Mouse (Mus musculus) MN1 (cell line): Measurements from ENCODE around the gene Pskh1.
A peak's percentile ranks its signal among the peaks of the same experiment; 100 is the strongest.

Experiments
- DNase-seq: peaks from one replicate; pipeline ENCODE4 v3.0.0-alpha.2; 2016; ENCODE audit warnings: low spot score

The Pskh1 gene

DNA sequence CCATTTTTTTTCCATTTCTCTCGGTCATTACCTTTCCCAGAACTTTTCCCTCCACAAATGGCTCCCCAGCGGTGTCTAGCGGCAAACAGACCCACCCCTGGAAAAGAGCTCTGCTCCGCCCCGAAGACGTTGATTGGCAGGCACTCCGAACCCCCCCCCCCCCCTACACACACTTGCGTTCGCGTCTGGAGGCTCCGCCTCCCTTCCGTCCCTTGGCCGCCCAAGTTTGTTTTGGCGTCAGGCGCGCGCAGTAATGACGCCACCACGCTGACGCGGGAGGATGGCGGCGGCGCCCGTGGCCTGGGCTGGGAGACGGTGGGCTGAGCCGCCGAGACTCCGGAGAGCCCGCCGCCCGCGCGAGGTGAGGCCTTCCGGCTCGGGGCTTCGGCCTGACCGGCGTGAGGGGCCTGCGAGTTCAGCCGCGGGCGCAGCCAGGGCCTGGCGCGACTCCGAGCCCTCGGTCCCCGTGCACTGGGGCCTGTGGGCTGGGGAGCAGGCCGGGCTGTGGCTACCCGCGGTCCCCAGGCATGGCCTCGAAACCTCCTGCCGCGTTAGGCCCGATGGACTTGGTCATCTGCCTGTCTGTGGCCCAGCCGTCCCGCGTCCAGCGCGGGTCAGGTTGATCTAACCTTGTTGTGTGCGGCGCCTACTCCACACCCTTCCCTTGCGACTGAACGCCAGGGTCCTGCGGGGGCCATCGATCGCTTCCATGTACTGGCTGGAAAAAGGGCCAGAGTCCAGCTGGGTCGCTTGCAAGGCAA is at the start of gene Pskh1:
Pskh1 (plus strand) TSS at position 262 of the 761 bp plus-strand sequence.
- peak; percentile 95 for DNase-seq

DNA sequence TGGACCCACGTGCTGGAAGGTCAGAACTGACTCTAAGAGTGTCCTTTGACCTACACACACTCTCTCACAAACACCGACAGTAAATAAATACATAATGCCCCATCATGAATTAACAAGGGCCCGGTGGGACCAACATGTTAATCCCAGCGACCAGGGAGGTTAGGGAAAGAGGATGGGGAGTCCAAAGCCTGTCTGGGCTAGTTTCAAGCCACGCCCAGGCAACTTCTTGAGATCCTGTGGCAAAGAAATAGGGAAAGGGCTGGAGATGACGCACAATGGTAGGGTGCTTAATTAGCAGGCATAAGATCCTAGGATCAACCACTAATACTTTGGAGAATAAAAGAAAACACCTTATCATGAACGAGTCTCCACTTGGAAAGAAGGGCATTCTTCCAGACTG is 49.6 kb upstream of the Pskh1 start:
- DNase-seq = no peak

DNA sequence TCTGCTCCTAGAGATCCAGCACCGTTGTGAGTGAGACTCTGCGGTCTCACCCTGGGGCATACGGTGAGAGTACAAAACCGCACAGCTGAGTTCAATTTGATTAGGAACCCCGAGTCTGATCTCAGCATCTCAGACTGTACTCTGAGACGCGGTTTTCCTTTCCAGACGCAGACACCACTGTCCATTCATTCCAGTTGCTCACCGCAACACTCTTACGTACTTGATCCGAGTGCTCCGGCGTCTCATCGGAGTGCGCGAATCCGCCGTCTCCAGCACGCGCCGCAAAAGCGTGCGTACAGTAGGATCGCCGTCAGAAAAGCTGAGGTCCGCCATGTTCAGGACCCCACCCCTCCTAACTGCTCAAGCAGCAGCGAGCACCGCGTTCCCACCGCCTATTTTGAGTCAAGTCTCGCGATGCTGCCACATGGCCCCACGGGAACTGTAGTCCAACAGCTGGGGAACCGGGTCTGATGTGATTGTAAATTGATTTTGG is 48.5 kb upstream of the Pskh1 start:
- peak; percentile 96 for DNase-seq

DNA sequence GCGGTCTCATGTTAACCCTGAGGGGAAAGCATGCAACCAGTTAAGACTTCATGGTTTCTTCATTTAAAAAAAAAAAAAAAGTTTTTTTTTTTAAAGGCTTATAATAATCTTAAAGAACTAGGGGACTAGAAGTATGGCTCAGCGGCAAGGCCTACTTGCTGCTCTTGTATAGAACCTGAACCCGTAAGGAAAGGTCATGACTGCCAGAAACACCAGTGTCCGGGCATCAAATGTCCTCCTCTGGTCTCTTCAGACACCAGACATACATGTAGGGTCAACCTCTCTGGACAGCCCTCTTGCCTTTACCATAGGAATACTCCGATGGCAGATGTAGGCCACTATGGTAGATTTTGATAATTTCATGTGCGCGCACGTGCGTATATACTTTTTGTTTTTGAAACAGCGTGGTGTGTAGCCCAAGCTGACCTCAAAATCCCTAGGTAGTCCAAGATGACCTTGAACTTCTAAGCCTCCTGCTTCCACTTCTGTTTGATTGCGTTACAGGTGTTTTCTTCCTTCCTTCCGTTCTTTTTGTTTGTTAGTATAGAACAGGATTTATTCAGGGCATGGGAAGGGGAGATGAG is 48.0 kb upstream of the Pskh1 start:
- DNase-seq = no peak

DNA sequence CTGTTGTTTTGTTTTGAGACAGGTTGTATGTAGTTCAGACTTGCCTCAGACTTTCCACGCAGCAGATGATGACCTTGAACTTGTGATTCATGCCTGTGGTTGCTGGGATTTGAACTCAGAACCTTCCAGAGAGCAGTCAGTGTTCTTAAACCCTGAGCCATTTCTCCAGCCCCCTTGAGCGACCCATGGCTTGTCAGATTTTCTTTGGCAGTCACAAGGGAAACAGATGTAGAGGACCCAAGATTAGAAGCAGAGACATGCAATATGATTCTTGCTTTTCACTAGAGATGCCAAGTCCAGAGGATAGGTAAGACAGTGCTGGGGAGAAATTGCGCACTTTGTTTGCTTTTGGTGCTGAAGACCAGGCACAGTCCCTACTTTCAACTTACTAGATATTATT is 47.1 kb upstream of the Pskh1 start, which contains the start of gene Cenpt:
Cenpt (minus strand) TSS at position 101 of the 400 bp plus-strand sequence.
- no peak for DNase-seq

DNA sequence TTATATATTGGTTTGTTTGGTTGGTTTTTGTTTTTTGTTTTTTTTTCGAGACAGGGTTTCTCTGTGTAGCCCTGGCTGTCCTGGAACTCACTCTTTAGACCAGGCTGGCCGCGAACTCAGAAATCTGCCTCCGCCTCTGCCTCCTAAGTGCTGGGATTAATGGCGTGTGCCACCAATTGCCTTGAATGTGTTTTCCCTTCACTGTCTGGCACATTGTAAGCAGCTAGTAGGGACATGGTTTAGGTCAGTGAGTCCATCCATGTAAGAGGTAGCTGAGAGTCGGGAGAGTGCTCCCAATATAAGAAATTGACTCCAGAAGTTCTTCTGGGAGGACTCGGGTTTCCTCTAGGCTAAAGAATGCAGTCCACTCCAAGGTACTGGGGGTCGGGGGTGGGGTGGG is 45.9 kb upstream of the Pskh1 start:
- DNase-seq = no peak

DNA sequence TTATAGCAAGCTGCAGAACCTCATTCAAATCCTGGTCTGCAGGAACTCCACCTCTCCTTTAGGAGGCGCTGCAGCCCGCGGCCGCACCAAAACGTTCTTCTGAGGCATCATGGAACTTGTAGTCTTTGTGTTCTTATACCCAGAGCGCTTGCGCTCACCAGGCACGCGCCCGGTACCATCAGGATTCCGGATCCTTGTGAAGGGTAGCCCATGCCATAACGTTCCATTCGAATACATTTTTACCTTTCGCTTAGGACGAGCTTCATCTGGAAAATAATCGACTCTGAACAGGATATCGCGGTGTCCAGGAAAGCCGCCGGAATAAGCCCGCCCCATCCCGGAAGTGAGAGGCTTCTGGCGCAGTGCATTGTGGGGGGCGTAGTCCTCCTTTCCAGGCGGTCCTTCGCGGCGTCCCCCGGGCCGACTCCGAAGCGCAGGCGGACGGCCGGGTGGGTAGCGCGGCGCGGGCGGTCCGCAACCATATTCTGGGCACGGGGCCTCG is 45.5 kb upstream of the Pskh1 start, which contains the start of gene Thap11:
Thap11 (plus strand) TSS at position 418 of the 502 bp plus-strand sequence.
- DNase-seq = peak; percentile 95

DNA sequence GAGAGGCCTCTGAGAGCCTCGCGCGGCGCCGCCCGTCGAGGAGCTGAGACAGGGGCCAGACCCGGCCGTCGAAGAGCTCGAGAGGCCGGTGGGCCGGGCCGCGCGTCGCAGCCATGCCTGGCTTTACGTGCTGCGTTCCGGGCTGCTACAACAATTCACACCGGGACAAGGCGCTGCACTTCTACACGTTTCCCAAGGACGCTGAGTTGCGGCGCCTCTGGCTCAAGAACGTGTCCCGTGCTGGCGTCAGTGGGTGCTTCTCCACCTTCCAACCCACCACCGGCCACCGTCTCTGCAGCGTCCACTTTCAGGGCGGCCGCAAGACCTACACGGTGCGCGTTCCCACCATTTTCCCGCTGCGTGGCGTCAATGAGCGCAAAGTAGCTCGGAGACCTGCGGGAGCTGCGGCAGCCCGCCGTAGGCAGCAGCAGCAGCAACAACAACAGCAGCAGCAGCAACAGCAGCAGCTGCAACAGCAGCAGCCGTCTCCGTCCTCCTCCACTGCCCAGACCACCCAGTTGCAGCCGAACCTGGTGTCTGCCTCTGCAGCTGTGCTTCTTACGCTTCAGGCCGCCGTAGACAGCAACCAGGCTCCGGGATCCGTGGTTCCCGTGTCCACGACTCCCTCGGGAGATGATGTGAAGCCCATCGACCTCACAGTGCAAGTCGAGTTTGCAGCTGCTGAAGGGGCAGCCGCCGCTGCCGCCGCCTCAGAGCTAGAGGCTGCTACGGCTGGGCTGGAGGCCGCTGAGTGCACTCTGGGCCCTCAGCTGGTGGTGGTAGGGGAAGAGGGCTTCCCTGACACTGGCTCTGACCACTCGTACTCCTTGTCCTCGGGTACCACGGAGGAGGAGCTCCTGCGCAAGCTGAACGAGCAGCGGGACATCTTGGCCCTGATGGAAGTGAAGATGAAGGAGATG is 44.7 kb upstream of the Pskh1 start:
- DNase-seq = peak; percentile 70

DNA sequence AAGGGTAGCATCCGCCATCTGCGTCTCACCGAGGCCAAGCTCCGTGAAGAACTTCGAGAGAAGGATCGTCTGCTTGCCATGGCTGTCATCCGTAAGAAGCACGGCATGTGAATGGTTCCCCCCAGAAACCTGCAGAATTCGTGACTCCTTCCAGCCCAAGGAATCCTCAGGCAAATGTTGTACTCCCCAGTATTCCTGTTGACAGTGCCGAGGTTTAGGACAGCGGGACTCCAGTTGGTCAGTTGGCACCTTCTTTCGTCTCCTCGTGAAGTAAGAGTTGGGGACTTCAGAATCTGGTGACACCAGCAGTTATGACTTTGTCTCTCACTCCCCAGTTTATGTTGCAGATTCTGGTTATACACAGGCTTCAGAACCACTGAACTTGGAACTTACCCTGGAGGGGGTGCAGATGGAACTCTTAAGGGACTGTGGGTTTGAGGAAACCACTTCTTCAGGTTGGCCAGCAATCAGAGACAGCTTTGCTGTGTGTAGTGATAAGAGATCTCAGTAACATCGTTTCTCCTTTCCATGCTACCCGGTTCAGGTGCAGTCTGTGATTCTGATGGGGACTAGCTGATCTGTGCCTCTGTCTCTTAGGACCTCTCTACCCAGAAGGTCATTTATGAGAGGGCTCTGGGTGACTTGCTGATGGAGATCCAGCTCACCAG is 43.9 kb upstream of the Pskh1 start:
- DNase-seq = no peak

DNA sequence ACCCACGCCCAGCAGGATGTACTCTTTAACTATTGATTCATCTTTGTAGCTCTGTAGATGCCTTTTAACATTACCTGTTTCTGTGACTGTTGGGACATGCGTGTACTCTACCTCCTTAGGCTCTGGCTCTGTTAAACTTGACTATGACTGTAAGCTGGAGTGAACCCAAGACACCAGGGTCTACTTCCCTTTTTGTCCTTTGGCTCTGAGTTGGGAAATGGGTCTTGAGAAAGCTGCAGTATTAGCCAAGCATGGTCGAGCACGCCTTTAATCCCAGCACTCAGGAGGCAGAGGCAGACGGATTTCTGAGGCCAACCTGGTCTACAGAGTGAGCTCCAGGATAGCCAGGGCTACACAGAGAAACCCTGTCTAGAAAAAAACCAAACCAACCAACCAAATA is 41.7 kb upstream of the Pskh1 start:
- no peak for DNase-seq

DNA sequence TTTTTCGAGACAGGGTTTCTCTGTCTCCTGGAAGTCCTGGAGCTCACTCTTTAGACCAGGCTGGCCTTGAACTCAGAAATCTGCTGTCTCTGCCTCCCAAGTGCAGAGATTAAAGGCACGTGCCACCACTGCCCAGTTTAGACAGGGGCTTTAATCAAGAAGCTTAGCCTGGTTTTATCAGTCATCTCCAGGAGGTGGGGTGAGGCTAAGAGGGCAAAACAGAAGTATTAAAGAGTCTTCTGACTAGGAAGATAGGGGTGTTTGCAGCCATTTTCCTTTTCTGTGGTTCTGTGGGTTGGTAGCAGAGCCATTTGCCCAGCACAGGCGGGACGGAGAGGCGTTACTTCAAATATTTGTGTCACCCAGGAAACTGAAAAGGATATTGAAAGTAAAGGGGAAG is 40.9 kb upstream of the Pskh1 start:
- DNase-seq = peak; percentile 25

DNA sequence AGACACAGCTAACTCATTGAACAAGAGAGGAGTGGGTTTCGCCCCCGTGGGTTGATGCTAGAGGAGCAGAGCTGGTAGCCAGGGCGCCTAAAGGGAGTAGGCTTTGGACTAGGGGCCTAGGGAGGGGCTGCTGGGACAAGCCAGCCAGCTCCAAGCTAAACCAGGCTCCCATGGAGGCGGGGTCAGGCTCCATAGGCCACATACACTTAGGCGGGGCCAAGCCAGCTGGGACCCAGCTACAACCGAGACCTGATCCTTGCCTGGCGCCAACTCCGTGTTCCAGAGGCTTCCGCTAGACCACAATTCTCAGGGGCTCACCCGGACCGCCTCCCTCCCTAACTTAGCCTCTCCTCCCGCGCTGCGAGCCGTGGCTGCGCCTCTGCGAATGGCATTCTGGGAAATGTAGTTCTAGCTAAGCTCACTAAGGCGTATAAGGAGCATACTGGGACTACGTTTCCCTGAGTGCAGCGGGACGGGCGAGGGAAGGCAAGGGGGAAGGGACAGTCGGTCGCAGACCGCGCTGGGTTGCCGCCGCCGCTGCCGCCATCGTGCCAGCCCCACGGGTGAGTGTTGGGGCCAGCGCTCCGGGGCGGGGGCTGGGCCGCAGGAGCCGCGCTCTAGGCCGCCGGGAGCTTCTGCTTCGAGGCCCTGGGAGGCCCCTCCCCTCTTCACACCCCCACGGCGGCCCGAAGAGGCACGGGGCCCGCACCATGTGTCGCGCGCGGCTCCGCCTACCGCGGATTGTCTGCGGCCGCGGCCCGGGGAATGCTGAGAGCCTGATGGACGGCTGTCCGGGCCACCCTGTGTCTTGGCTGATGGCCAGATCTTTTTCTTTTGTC is 39.9 kb upstream of the Pskh1 start, which contains the start of gene Nutf2:
Nutf2 (plus strand) TSS at position 438 of the 839 bp plus-strand sequence.
- peak; percentile 100 for DNase-seq

DNA sequence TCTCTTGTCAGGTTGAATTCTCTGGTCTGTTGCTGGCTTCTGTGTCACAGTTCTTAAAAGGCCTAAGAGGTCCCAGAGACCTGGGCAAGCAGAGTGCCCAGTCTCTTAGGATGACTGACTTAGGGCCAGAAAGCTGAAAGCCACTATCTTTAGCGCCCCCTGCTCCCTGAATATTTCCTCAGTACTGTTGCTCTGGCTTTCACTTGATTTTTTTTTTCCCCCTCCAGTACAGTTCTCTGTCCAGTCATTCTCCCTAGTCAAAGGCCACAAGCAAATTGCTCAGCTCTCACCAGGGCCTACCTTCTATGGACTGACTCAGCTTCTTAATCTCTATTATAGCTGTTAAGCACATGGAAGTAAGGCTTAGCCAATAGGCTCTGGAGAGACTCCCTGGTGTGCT is 38.3 kb upstream of the Pskh1 start:
- peak; percentile 73 for DNase-seq

DNA sequence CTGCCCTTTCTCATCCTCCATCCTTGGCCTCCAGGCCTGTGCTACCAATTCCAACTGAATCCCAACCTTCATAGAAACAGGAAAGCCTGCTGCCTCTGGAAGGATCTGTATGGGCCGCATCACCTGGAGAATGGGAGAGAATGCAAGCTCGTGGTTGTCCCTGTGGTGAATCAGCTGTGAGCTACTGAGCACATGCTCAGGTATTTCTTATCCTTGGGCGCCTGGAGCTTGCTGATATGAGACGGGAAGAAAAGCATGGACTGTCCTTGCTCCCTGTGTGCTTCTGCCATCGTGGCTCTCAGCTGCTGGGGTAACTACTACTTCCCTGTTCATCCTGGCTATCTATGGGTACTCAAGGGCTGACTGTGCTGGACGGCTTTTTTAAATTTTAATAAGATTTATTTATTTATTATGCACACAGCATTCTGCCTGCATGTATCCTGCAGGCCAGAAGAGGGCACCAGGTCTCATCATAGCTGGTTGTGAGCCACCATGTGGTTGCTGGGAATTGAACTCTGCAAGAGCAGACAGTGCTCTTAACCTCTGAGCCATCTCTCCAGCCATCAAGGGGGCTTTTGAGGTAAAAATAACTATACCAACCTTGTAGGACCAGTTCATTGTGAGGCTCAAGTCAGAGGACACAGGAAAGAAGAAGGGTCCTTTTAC is 33.7 kb upstream of the Pskh1 start:
- DNase-seq = no peak

DNA sequence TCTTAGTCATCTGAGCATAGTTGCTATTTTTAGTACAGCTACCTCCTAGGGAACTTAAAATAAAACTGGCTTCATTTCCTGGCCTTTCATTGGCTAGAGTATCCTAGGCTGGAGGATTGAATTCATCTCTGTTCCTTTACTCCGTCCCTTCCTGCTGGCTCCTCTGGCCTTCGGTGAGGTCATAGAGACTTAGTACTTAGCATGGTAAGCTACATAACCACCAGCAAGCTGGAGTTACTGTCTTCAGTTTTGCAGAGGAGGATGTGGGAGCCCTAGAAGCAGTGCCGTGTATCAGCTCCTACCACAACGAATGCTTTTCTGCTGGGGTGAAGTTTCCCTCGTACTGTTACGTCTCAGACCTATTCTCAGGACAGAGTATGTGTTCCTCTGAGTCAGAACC is 25.9 kb upstream of the Pskh1 start:
- no peak for DNase-seq

DNA sequence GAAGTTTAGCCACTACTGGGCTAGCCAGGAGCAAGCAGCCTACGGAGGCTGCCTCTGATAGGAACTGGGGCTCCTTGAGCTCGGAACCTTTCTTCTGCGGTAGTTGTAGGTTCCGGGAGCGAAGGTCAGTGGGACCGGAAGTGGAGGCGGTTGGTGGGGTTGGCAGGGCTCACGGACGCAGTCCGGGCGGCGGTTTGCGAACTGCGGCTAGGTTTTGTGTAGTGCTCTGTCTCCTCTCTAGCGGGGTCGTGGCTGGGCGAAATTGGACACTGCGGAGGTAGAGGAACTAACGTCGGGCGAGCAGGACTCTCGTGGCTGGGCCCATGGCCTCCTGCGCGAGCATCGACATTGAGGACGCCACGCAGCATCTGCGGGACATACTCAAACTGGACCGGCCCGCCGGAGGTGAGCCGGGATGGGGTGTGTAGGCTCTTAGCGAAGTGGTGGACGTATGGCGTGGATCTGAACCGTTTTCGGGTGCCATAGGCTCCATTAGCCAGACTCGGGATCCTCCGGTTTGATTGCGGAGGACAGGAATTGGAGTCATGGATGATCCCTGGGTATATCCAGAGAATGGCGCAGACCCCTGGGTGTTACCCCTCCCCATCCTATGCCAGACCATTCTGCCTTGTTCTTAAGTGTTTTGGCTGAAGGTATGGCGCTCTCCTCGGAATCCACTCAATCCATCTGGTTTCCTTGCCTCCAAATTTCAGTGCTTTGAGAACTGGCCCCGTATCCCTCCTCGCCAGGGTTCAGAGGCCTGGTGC is 19.3 kb upstream of the Pskh1 start, which contains the start of gene Edc4:
Edc4 (plus strand) TSS at position 128 of the 767 bp plus-strand sequence.
- DNase-seq = peak; percentile 89

DNA sequence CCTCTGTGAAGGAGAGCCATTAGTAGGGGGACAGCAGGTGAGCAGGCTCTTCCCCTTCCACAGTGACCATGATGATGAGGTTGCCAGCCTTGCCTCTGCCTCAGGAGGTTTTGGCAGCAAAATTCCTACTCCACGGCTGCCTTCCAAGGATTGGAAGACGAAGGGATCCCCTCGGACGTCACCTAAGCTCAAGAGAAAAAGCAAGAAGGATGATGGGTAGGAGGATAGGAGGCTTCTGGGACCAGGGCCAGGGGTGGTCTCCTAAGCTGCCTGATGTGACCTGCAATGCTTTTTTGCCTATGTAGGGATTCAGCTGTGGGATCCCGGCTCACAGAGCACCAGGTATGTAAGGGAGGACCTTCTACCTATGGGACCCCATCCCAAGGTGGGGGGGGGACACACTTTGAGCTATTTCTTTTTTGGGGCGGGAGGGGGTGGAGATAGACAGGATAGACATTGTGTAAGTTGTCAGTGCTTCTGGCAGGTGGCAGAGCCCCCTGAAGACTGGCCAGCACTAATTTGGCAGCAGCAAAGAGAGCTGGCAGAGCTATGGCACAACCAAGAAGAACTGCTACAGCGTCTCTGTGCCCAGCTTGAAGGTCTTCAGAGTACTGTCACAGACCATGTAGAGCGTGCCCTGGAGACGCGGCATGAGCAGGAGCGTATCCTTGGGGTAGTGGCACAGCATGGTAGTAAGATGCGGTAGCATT is 10.3 kb upstream of the Pskh1 start:
- DNase-seq = no peak

DNA sequence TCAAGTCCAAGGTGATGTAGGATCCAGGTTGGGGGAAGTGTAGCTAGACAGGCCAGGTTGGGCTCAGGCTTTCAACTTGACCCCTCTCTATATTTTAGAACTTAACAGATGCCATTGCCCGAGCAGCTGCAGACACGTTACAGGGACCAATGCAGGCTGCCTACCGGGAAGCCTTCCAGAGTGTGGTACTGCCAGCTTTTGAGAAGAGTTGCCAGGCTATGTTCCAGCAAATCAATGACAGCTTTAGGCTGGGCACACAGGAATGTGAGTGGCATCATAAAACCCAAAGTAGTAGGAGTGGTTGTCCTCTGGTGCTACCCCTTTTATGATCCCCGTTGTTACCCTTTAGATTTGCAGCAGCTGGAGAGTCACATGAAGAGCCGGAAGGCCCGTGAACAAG is 9.4 kb upstream of the Pskh1 start:
- DNase-seq = no peak

DNA sequence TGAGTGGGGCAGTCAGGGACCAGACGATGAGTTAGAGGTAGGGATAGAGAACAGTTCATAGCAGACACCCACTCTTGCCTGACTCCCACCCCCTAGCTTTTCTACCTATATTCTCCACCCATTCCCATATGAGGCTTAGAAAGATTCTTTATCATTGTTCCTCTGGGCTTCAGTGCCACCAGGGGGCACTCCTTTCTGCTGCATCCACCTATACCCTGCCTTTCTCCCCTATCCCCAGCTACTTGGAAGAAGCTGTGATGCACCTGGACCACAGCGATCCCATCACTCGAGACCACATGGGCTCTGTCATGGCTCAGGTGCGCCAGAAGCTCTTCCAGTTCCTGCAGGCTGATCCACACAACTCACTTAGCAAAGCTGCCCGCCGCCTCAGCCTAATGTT is 7.8 kb upstream of the Pskh1 start:
- peak; percentile 48 for DNase-seq
